Mouse (Mus musculus): ENCODE measurements at regions not wholly inside any gene's neighbourhood (a gene's known extent, or its start where the extent isn't known, plus 50 kb on each side); places are given as distances from the start of the nearest gene placed in this dataset.
A peak's percentile ranks its signal among the peaks of the same experiment; 100 is the strongest.
"Not testable (repeated sequence)": the region's sequence is repeated elsewhere in the genome, so short reads cannot be mapped to it uniquely, and the experiment has no call there.

DNA sequence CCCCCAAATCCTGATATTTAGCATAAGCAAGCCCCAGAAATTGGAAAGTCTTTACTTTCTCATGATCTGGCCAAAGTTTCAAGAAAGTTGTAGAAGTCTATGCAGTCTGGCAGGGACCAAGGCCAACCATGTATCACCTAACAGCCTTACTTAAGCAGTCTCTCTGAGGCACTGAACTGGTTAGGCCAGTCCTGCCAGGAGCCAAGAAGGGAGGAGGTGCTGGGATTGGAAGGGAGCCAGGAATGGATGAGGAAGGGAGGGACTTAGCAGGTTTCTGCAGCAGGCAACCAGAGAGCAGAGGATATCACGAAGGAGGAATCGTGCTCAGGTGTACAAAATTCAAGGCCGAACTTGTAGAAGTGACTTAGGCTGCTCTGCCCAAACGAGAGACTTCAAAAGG, 96.3 kb upstream of the Gm9972 start:
- H3K4me3 ChIP-seq (replicated peaks; ENCODE audit: low read length); H3K27ac ChIP-seq (ENCODE audit: low read length); H3K4me1 ChIP-seq (replicated peaks; ENCODE audit: control insufficient read depth, insufficient read depth, low read length); ATAC-seq; H3K9ac ChIP-seq (replicated peaks; ENCODE audit: low read depth, low read length); H3K36me3 ChIP-seq (ENCODE audit: control insufficient read depth, insufficient read depth); H3K4me2 ChIP-seq (ENCODE audit: low read length); H3K27me3 ChIP-seq (replicated peaks; ENCODE audit: control insufficient read depth, insufficient read depth, low read length); H3K9me3 ChIP-seq (ENCODE audit: control insufficient read depth, low read length): not testable (repeated sequence)
- 78% methylated on average over 4 of the region's 4 CpGs for WGBS

- Histone ChIP-seq H3K27me3 (replicated peaks; ENCODE audit: control insufficient read depth, insufficient read depth, low read length) (no peaks in the 10 kb centered on the region), H3K4me3 (replicated peaks; ENCODE audit: low read length) (no peak overlapping the region), H3K9ac (replicated peaks; ENCODE audit: low read depth, low read length) (no peak overlapping the region), H3K27ac (ENCODE audit: low read length) (no peak overlapping the region), H3K4me1 (replicated peaks; ENCODE audit: control insufficient read depth, insufficient read depth, low read length) (no peaks in the 10 kb centered on the region), H3K36me3 (ENCODE audit: control insufficient read depth, insufficient read depth) (no peaks in the 10 kb centered on the region), H3K9me3 (ENCODE audit: control insufficient read depth, low read length) (no peaks in the 10 kb centered on the region), H3K4me2 (ENCODE audit: low read length) (no peak overlapping the region)
- no peak for ATAC-seq
- WGBS: 89% methylated on average over 3 of the region's 3 CpGs
Observed at GRCm38 (mm10) chr11:42941561-42941960, 94.0 kb upstream of the Gm9972 start.

- Histone ChIP-seq H3K4me1 (replicated peaks; ENCODE audit: control insufficient read depth, insufficient read depth, low read length) (no peaks in the 10 kb centered on the region), H3K4me3 (replicated peaks; ENCODE audit: low read length) (no peak overlapping the region), H3K4me2 (ENCODE audit: low read length) (no peak overlapping the region), H3K27ac (ENCODE audit: low read length) (no peak overlapping the region), H3K27me3 (replicated peaks; ENCODE audit: control insufficient read depth, insufficient read depth, low read length) (no peaks in the 10 kb centered on the region), H3K9ac (replicated peaks; ENCODE audit: low read depth, low read length) (no peak overlapping the region), H3K9me3 (ENCODE audit: control insufficient read depth, low read length) (no peaks in the 10 kb centered on the region), H3K36me3 (ENCODE audit: control insufficient read depth, insufficient read depth) (no peaks in the 10 kb centered on the region)
- ATAC-seq: no peak
- 84% methylated on average over 3 of the region's 3 CpGs for WGBS
Observed at GRCm38 (mm10) chr11:42942284-42942683, 93.3 kb upstream of the Gm9972 start.

GRCm38 (mm10) chr11:42944573-42944972, 91.0 kb upstream of the Gm9972 start:
- Histone ChIP-seq H3K4me3 (replicated peaks; ENCODE audit: low read length) (no peak overlapping the region), H3K9me3 (ENCODE audit: control insufficient read depth, low read length) (no peaks in the 10 kb centered on the region), H3K27me3 (replicated peaks; ENCODE audit: control insufficient read depth, insufficient read depth, low read length) (no peaks in the 10 kb centered on the region), H3K36me3 (ENCODE audit: control insufficient read depth, insufficient read depth) (no peaks in the 10 kb centered on the region), H3K27ac (ENCODE audit: low read length) (no peak overlapping the region), H3K4me2 (ENCODE audit: low read length) (no peak overlapping the region), H3K4me1 (replicated peaks; ENCODE audit: control insufficient read depth, insufficient read depth, low read length) (no peaks in the 10 kb centered on the region), H3K9ac (replicated peaks; ENCODE audit: low read depth, low read length) (no peak overlapping the region)
- ATAC-seq: no peak
- whole genome bisulfite sequencing: 86% methylated on average over 3 of the region's 3 CpGs

DNA sequence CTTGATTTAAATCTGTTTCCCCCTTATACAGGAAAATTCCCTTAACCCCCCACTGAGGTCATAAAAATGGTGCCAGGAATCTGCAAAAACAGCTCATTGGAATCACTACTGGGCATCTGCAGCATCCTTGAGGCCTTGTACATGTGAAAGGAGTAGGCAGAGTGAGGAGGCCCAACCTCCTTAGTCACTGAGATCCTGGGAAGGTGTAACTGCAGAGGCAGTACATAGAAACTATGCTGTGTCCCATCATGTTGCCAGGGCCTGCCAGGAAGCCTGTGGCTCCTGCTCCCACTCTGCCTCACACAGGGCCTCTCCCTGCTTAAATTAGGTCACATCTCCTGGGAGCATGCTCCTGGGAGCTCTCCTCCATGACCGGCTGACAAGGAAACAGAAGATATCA, 85.7 kb upstream of the Gm9972 start:
- H3K4me2 ChIP-seq (ENCODE audit: low read length): no peak overlapping the region
- H3K4me1 ChIP-seq (replicated peaks; ENCODE audit: control insufficient read depth, insufficient read depth, low read length): no peaks in the 10 kb centered on the region
- no peak for ATAC-seq
- H3K9me3 ChIP-seq (ENCODE audit: control insufficient read depth, low read length): no peaks in the 10 kb centered on the region
- H3K4me3 ChIP-seq (replicated peaks; ENCODE audit: low read length): no peak overlapping the region
- no peak overlapping the region for H3K9ac ChIP-seq (replicated peaks; ENCODE audit: low read depth, low read length)
- WGBS: 95% methylated on average over 1 of the region's 1 CpGs
- no peaks in the 10 kb centered on the region for H3K27me3 ChIP-seq (replicated peaks; ENCODE audit: control insufficient read depth, insufficient read depth, low read length)
- H3K27ac ChIP-seq (ENCODE audit: low read length): no peak overlapping the region
- H3K36me3 ChIP-seq (ENCODE audit: control insufficient read depth, insufficient read depth): no peaks in the 10 kb centered on the region

- H3K4me2 ChIP-seq (ENCODE audit: low read length): no peak overlapping the region
- no peaks in the 10 kb centered on the region for H3K36me3 ChIP-seq (ENCODE audit: control insufficient read depth, insufficient read depth)
- ATAC-seq: no peak
- WGBS: 76% methylated on average over 5 of the region's 5 CpGs
- H3K9me3 ChIP-seq (ENCODE audit: control insufficient read depth, low read length): no peaks in the 10 kb centered on the region
- H3K27me3 ChIP-seq (replicated peaks; ENCODE audit: control insufficient read depth, insufficient read depth, low read length): no peaks in the 10 kb centered on the region
- H3K27ac ChIP-seq (ENCODE audit: low read length): no peak overlapping the region
- H3K4me1 ChIP-seq (replicated peaks; ENCODE audit: control insufficient read depth, insufficient read depth, low read length): no peaks in the 10 kb centered on the region
- H3K4me3 ChIP-seq (replicated peaks; ENCODE audit: low read length): no peak overlapping the region
- H3K9ac ChIP-seq (replicated peaks; ENCODE audit: low read depth, low read length): no peak overlapping the region
Observed at GRCm38 (mm10) chr11:42954169-42954568, 81.4 kb upstream of the Gm9972 start.

- Histone ChIP-seq H3K4me1 (replicated peaks; ENCODE audit: control insufficient read depth, insufficient read depth, low read length) (no peaks in the 10 kb centered on the region), H3K9ac (replicated peaks; ENCODE audit: low read depth, low read length) (no peak overlapping the region), H3K4me3 (replicated peaks; ENCODE audit: low read length) (no peak overlapping the region), H3K4me2 (ENCODE audit: low read length) (no peak overlapping the region), H3K27me3 (replicated peaks; ENCODE audit: control insufficient read depth, insufficient read depth, low read length) (no peaks in the 10 kb centered on the region), H3K36me3 (ENCODE audit: control insufficient read depth, insufficient read depth) (no peaks in the 10 kb centered on the region), H3K27ac (ENCODE audit: low read length) (no peak overlapping the region), H3K9me3 (ENCODE audit: control insufficient read depth, low read length) (no peaks in the 10 kb centered on the region)
- ATAC-seq: no peak
- WGBS: 75% methylated on average over 1 of the region's 1 CpGs
Observed at GRCm38 (mm10) chr11:42965732-42966131, 69.8 kb upstream of the Gm9972 start.

- no peaks in the 10 kb centered on the region for H3K4me1 ChIP-seq (replicated peaks; ENCODE audit: control insufficient read depth, insufficient read depth, low read length)
- no peaks in the 10 kb centered on the region for H3K27me3 ChIP-seq (replicated peaks; ENCODE audit: control insufficient read depth, insufficient read depth, low read length)
- H3K9ac ChIP-seq (replicated peaks; ENCODE audit: low read depth, low read length): no peak overlapping the region
- H3K4me3 ChIP-seq (replicated peaks; ENCODE audit: low read length): no peak overlapping the region
- 33% methylated on average over 2 of the region's 2 CpGs for WGBS
- no peak overlapping the region for H3K27ac ChIP-seq (ENCODE audit: low read length)
- no peaks in the 10 kb centered on the region for H3K36me3 ChIP-seq (ENCODE audit: control insufficient read depth, insufficient read depth)
- no peaks in the 10 kb centered on the region for H3K9me3 ChIP-seq (ENCODE audit: control insufficient read depth, low read length)
- ATAC-seq: 0 out of 2 replicates have a peak, but pooled peaks have one; percentile 40
- H3K4me2 ChIP-seq (ENCODE audit: low read length): no peak overlapping the region
Observed at GRCm38 (mm10) chr11:42978245-42978644, 57.3 kb upstream of the Gm9972 start.
